Mouse (Mus musculus): Measurements from ENCODE around the gene Gtf2ird1.
"Not testable (repeated sequence)": the region's sequence is repeated elsewhere in the genome, so short reads cannot be mapped to it uniquely, and the experiment has no call there.

Gene Gtf2ird1

GRCm38 (mm10) chr5:134456503-134456962 is at the start of gene Gtf2ird1:
Gene Gtf2ird1, minus strand, starts transcription at chr5:134456716.
- peak; percentile 50 to 62 for DNase-seq (ENCODE audit: low spot score in 2 of 2)

DNA sequence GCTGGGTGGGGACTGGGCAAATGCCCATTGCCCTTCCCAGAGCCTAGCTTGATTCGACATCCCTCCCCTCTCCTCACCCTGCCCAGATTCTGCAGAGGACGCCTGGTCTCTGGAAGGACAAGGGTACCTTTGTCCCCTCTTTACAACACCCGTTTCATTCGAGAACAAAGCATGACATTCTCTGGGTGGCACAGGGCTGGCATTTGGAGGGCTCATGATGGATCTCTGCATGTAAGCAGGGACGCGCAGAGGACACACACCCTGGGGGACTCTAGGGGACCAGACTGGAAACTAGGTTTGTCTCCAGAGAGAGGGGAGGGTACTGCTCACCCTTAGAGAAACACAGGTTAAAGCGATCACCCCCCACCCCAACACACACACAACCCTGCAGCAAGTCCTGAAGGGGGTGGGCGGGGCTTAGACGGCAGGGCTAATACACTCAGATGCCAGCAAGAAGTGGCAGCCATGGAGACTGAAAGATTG is 49.3 kb upstream of the Gtf2ird1 start:
- DNase-seq (ENCODE audit: low spot score in 2 of 2) = no peak

- no peak for DNase-seq (ENCODE audit: low spot score in 2 of 2)
These were observed 46.1 kb upstream of the Gtf2ird1 start for GRCm38 (mm10) chr5:134502591-134502990.

- DNase-seq (ENCODE audit: low spot score in 2 of 2) = no peak
These were observed 44.9 kb upstream of the Gtf2ird1 start for GRCm38 (mm10) chr5:134501453-134501852.

- DNase-seq (ENCODE audit: low spot score in 2 of 2) = no peak
These were observed 44.2 kb upstream of the Gtf2ird1 start for GRCm38 (mm10) chr5:134500681-134501080.

DNA sequence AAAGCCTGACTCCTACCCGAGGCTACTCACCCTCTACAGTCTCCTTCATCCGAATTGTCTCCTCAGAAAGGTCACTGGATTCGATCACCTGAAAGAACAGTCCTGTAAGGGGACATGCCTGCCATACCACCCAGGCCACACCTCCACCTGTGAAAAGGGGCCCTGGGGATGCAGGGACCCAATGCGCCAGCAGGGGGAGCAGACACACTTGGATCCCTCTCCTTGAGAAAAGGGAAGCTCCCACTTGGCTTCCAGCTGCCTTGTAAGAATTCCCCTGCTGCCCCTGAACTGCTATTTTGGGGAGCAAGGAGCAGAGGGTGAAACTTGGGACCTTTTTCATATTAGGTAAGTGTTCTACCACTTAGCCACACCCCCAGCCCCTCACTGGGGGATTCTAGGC is 43.5 kb upstream of the Gtf2ird1 start:
- peak in 1 of 2 experiments; percentile 51 for DNase-seq (ENCODE audit: low spot score in 2 of 2)

- no peak for DNase-seq (ENCODE audit: low spot score in 2 of 2)
These were observed 40.5 kb upstream of the Gtf2ird1 start for GRCm38 (mm10) chr5:134497026-134497425.

- no peak for DNase-seq (ENCODE audit: low spot score in 2 of 2)
These were observed 39.3 kb upstream of the Gtf2ird1 start for GRCm38 (mm10) chr5:134495796-134496195.

- peak; percentile 74 to 92 for DNase-seq (ENCODE audit: low spot score in 2 of 2)
These were observed 37.6 kb upstream of the Gtf2ird1 start for GRCm38 (mm10) chr5:134494142-134494541.

DNA sequence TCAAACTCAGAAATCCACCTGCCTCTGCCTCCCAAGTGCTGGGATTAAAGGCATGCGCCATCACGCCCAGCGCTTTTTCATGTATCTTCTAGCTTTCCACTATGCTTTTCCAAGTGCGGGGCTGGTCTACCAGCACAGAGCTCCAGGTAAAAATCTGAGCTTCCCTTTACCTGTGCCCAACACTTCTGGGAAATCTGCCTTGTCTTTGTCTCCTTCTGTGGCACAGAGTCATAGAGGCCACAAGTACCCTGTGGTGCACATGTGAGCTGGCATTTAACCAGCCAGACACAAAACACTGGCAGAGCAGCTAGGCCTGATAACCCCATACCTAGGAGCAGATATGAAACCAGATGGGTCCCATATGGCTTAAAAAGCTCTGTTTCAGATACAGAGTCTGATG is 36.4 kb upstream of the Gtf2ird1 start:
- DNase-seq (ENCODE audit: low spot score in 2 of 2) = no peak

- peak; percentile 87 to 96 for DNase-seq (ENCODE audit: low spot score in 2 of 2)
These were observed 35.3 kb upstream of the Gtf2ird1 start for GRCm38 (mm10) chr5:134491712-134492417.

DNA sequence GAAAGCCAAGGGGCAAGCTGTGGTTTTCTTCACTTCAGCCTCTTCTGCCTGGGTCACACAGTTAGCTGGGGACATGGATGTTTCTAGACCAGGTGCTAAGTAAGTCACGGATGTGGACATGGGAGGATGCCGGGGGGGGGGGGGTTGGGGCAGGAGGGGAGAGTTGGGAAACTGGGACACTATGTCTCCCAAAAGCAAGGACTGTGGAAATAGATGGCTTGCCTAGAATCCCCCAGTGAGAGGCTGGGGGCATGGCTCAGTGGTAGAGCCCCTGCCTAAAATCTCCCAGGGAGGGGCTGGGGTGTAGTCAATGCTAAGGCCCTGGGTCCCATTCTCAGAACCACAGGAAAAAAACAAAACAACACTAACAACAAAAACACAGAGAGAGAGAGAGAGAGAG is 34.7 kb upstream of the Gtf2ird1 start:
- DNase-seq (ENCODE audit: low spot score in 2 of 2) = no peak

- peak; percentile 40 to 60 for DNase-seq (ENCODE audit: low spot score in 2 of 2)
These were observed 33.9 kb upstream of the Gtf2ird1 start for GRCm38 (mm10) chr5:134490465-134490864.

DNA sequence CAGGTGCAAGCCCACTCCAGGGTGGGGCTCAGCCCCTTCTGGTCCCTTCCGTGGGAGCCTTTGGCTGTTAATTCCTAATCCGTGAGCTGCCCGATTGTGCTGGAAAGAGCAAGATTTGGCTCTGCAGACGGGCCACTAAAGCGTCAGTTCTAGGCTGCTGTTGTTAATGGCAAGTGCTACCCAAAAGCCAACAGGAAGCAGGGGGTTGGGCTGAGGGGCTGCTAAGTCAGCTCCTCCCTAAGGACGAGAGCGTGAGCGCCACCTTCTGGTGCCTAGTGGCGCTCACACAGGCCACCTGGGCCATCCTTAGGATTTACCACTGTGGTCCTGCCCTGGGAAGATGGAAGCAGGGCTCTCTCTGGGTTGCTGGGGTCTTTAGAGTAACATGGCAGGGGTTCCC is 33.1 kb upstream of the Gtf2ird1 start:
- peak; percentile 79 to 90 for DNase-seq (ENCODE audit: low spot score in 2 of 2)

DNA sequence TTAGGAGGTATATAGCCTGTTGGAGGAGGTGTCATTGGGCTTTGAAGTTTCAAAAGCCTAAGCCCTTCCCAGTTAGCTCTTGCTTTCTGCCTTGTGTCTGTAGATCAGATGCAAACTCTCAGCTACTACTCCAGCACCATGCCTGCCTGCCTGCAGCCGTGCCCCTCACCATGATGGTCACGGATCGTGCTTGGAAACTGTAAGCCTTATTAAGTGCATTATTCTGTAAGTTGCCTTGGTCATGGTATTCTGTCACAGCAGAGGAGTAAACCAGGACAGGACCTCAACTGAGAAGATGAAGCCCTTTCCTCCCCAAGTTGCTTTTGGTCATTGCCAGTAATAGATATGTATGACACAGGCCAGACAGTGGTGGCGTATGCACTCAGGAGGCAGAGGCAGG is 32.1 kb upstream of the Gtf2ird1 start:
- no peak for DNase-seq (ENCODE audit: low spot score in 2 of 2)

GRCm38 (mm10) chr5:134488042-134488441 is 31.5 kb upstream of the Gtf2ird1 start:
- no peak for DNase-seq (ENCODE audit: low spot score in 2 of 2)

DNA sequence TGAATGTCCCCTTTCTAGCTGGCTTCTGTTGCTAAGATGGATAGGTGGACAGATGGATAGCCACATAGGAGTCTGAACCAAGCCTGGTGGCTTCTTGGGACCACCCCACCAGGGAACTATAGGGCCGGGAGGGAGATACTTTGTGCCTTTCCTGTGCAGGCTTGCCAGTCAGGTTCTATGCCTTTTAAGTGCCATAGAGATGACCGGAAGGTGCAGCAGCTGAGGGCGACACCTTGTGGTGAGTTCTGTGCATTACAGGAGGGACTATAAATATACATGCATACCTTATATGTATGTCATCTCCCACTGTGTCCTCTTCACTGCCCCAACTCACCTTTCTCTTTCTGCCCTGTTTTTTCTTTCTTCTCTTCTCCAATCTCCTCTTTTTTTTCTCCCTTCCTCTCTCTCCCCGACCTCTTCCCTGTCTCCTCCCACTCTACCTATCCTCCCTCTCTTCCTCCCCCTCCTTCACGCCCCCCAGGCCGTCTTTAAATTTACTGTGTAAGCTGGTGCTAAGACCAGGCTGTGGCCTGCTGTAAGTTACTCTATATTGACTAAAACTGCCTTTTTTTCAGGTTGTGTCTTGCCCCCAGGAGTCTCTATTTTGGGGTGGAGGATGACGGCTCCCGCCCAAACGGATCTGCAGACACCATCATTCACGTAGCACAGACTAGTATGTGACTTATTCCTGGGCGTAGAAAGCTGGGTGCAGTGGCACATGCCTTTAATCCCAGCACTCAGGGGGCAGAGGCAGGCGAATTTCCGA is 29.6 kb upstream of the Gtf2ird1 start:
- DNase-seq (ENCODE audit: low spot score in 2 of 2) = peak; percentile 46 to 72

DNA sequence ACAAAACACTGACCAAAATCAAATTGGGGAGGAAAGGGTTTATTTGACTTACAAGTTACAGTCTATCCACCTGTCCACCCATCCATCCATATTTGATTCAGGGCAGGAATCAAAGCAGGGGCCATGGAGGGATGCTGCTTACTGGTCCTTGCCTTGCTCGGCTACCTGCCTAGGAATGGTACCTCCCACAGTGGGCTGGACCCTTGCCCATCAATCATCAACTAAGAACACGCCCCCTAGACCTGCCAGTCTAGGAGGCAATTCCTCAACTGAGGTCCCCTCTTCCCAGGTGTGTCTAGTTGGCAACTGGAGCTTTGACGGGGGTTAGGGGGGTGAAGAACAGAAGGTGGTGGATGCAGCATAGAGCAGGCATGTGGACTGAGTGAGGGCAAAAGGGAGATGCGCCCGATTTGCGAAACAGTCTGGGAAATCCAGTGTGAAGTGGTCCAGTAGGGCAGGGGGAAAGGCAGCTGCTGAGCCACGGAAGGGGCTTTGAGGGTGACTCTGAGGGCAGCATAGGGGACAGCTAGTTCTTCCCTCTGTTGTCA is 28.7 kb upstream of the Gtf2ird1 start:
- DNase-seq (ENCODE audit: low spot score in 2 of 2) = no peak

DNA sequence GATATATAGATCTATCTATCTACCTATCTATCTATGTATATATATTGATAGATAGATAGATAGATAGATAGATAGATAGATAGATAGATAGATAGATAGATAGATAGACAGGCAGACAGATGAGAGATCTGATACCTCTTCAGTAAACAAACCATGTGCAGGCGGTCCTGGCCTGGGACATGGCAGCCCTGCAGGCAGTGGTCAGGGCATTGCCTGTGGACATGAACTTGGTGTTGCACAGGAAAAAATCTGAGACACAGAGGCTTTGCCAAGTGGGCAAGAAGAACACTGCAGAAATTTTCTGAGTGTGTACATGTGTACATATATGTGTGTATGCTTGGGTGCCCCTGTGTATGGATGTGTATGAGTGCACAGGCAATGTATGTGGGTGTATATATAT is 26.8 kb upstream of the Gtf2ird1 start:
- no peak for DNase-seq (ENCODE audit: low spot score in 2 of 2)

GRCm38 (mm10) chr5:134482331-134482730 is 25.8 kb upstream of the Gtf2ird1 start:
- DNase-seq (ENCODE audit: low spot score in 2 of 2) = no peak

DNA sequence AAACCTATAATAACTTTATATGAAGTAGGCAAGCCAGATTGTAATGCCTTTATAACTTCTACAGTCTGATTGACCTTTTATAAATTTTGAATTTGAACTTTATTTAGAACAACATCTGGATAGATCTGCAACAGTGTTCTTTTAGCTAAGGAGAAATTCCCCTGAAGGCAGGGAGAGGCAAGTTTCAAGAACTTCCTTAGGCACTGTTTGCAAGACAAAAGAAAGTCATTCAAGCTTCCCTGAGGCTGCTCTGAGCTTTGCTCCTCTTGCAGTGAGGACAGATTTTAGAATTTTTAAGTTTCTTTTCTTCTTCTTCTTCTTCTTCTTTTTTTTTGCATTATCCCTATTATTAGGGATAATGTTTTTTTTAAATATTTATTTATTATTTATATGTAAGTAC is 22.4 kb upstream of the Gtf2ird1 start:
- not testable (repeated sequence) for DNase-seq (ENCODE audit: low spot score in 2 of 2)

GRCm38 (mm10) chr5:134475686-134476085 is 19.2 kb upstream of the Gtf2ird1 start:
- DNase-seq (ENCODE audit: low spot score in 2 of 2) = not testable (repeated sequence)
